Mouse (Mus musculus) neural tube, embryonic 13.5 days (tissue): ENCODE measurements at regions not wholly inside any gene's neighbourhood (a gene's known extent, or its start where the extent isn't known, plus 50 kb on each side); places are given as distances from the start of the nearest gene placed in this dataset.
A peak's percentile ranks its signal among the peaks of the same experiment; 100 is the strongest.

Source experiments
- ATAC-seq: fragments of 200-750 bp; cut with Nextera tagmentation; 2 replicates; pipeline ENCODE4 v1.8.0; 2017; ENCODE audit warnings: low read depth, mild to moderate bottlenecking, moderate TSS enrichment, moderate library complexity
- H3K27ac ChIP-seq: fragments of 300-500 bp; sonication (generic); replicated peaks from 2 replicates; pipeline ENCODE4 v1.5.1; 2015; ENCODE audit warnings: moderate library complexity, mild to moderate bottlenecking, inconsistent platforms
- H3K27me3 ChIP-seq: fragments of 300-500 bp; sonication (generic); 2 replicates; pipeline ENCODE4 v1.6.1; 2015; ENCODE audit warnings: mild to moderate bottlenecking, inconsistent platforms
- H3K36me3 ChIP-seq: fragments of 300-500 bp; sonication (generic); 2 replicates; pipeline ENCODE4 v1.6.1; 2015; ENCODE audit warnings: mild to moderate bottlenecking, inconsistent platforms
- H3K4me1 ChIP-seq: fragments of 300-500 bp; sonication (generic); replicated peaks from 2 replicates; pipeline ENCODE4 v1.6.1; 2015; ENCODE audit warnings: inconsistent platforms
- H3K4me2 ChIP-seq: fragments of 300-500 bp; sonication (generic); 2 replicates; pipeline ENCODE4 v1.6.1; 2015; ENCODE audit warnings: inconsistent platforms, mild to moderate bottlenecking, moderate library complexity
- H3K4me3 ChIP-seq: fragments of 300-500 bp; sonication (generic); 2 replicates; pipeline ENCODE4 v1.5.1; 2015; ENCODE audit warnings: mild to moderate bottlenecking, inconsistent platforms
- H3K9ac ChIP-seq: fragments of 300-500 bp; sonication (generic); 2 replicates; pipeline ENCODE4 v1.6.1; 2015; ENCODE audit warnings: moderate library complexity, mild to moderate bottlenecking, inconsistent platforms
- H3K9me3 ChIP-seq: fragments of 300-500 bp; sonication (generic); 2 replicates; pipeline ENCODE4 v1.6.1; 2016; ENCODE audit warnings: inconsistent platforms
- WGBS: fragments of 180-500 bp; shearing (Covaris S2); methylation state at CpG from one replicate; pipeline ENCODE4 v1.1.7; 2015; 5-methylcytosine and 5-hydroxymethylcytosine counted together

DNA sequence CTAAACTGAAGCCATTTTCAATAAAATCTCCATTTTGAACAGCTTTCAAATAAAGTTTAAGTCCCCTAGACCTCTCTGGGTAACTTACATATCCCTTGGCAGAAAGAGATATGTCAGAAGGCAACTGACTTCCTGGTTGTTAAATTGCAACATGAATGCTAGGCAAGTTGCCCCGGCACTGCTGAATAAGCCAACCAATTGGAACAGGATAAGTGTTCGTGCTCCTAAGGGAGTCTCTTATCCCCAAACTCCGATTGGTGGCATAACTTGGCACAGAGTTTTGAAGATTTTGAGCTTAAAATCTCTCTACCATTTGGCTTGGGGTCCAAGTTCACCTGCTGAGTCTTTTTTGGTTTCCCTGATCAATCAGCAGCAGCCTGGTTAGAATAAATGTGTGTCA lies 147.4 kb downstream of the Plxna1 start:
- 74% methylated on average over 3 of the region's 3 CpGs for WGBS
- H3K9me3 ChIP-seq = no peaks in the 10 kb centered on the region
- no peak overlapping the region for H3K4me3 ChIP-seq
- no peak overlapping the region for H3K4me2 ChIP-seq
- ATAC-seq = no peak
- no peaks in the 10 kb centered on the region for H3K27me3 ChIP-seq
- no peak overlapping the region for H3K27ac ChIP-seq
- no peaks in the 10 kb centered on the region for H3K36me3 ChIP-seq
- no peak overlapping the region for H3K9ac ChIP-seq
- no peaks in the 10 kb centered on the region for H3K4me1 ChIP-seq

DNA sequence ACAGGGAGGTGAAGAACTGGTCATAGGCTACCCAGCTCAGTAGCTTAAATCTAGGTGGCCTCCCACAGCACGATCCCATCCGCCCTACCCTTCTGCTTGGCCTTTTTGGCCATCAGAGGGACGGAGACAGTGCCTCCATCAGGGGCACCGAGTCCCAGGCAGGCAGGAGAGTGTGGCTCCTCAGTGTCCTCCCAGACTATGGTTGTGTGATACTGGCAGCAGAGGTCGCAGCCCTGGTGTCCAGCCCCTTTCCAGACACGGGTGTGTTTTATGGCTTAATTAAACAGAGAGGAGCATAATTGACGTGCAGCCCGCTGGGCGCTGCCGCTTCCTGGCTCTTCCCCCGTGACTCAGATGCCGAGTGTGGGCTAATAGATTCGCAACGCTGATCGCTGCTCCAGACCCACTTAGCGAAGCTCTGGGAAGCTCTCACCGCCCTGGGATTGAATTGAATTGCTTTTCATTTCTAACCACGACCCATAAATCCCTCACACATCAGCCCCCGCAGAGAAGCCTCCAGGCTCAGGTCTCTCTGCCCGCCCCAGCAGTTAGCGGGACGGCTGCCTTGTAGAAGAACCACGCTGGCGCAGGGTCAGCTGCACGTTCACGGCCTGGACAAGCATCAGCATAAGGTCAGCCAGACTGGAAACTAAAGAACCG lies 126.9 kb downstream of the Plxna1 start:
- H3K4me1 ChIP-seq = peaks cover 56% of the 10 kb centered on the region
- peak overlapping the region; percentile 41; the same call in 1 of the 2 replicates for H3K9ac ChIP-seq
- peak; percentile 75 for ATAC-seq
- no peak overlapping the region for H3K4me3 ChIP-seq
- H3K36me3 ChIP-seq = no peaks in the 10 kb centered on the region
- peaks cover 3% of the 10 kb centered on the region; the same call in 1 of the 2 replicates for H3K27me3 ChIP-seq
- peak overlapping the region; percentile 48 for H3K4me2 ChIP-seq
- H3K27ac ChIP-seq = peak overlapping the region; percentile 81
- 4% methylated on average over 27 of the region's 27 CpGs for WGBS
- H3K9me3 ChIP-seq = no peaks in the 10 kb centered on the region

DNA sequence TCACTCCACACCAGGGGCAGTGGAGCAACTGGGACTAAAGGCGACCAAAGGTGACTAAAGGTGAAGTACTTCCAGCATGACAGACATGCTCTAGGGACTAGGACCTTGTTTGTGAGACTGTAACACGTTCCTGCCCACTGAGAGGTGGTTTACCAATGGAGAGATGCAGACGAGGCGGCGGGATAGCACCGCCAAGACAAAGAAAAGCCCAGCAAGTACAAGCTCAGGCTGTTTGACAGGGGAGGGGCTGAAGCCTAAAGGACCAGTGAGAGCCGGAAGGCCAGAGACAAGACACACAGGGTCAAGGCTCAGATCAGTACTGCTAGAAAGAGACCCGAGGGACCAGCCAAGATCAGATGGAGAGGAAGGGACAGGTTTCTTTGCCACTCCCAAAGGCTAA lies 126.2 kb downstream of the Plxna1 start:
- peaks cover 3% of the 10 kb centered on the region; the same call in 1 of the 2 replicates for H3K27me3 ChIP-seq
- peak overlapping the region; percentile 48 for H3K4me2 ChIP-seq
- no peak overlapping the region for H3K4me3 ChIP-seq
- H3K27ac ChIP-seq = peak overlapping the region; percentile 81
- H3K9ac ChIP-seq = peak overlapping the region; percentile 41; the same call in 1 of the 2 replicates
- H3K36me3 ChIP-seq = no peaks in the 10 kb centered on the region
- no peak for ATAC-seq
- H3K4me1 ChIP-seq = peaks cover 56% of the 10 kb centered on the region
- WGBS = 8% methylated on average over 8 of the region's 8 CpGs
- no peaks in the 10 kb centered on the region for H3K9me3 ChIP-seq

DNA sequence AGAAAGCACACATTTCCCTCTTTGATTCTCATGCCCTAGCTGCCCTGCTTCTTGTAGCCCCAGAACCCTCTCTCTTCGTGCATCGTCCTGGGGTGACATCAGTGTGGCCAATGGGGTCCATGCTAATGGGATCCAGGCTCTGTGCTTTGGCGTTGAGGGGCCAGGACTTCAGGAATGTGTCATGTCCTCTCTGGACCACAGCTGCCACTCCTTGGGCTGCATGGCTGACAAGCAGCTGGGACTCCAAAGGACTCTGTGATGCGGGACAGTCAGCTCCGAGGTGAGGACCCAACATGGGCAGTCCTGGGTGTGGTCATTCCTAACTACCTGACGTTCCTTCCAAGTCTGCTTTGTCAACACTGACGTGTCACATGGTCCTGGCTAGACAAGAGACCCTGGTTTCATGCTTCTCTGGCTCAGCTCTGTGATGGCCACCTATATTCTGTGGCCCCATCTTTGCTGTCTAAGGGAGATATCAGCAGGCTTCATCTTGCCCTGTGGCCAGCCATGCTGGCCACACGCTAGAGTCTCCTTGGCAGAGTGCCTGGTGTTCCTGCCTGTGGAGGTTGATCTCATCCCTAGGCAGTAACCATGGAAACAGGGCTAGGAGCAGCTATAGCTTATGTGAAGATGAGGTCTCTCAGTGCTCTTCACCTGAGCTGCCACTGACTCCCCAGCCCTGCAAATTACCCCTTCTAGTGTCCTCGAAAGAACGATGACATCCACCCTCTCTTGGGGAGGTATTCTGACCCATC lies 125.4 kb downstream of the Plxna1 start:
- no peaks in the 10 kb centered on the region for H3K36me3 ChIP-seq
- peaks cover 58% of the 10 kb centered on the region for H3K4me1 ChIP-seq
- peaks cover 3% of the 10 kb centered on the region; the same call in 1 of the 2 replicates for H3K27me3 ChIP-seq
- H3K9ac ChIP-seq = no peak overlapping the region
- peak overlapping the region; percentile 81 for H3K27ac ChIP-seq
- 0 out of 2 replicates have a peak, but pooled peaks have one; percentile 13 for ATAC-seq
- H3K9me3 ChIP-seq = no peaks in the 10 kb centered on the region
- H3K4me2 ChIP-seq = no peak overlapping the region
- no peak overlapping the region for H3K4me3 ChIP-seq
- WGBS = 70% methylated on average over 10 of the region's 10 CpGs

DNA sequence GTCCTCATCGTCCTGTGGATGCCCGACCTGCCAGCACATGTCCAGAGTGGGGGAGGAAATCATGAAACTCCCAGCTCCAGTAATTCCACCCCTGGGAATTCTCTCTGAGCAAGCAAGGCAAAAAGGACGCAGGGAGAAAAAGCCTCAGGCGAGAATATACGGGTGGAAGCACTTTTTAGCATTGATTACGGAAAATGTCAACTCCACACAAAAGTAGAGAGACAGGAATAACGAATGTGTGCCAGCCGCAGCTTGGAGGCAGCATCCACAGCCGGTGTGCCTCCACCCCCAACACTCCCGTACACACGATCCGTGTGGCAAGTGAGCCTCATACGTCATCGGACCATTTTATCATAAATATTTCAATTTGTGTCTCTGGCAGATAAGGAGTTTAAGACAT lies 123.5 kb downstream of the Plxna1 start:
- Histone ChIP-seq H3K9me3 (no peaks in the 10 kb centered on the region), H3K4me2 (no peak overlapping the region; the same call in 1 of the 2 replicates), H3K4me3 (no peak overlapping the region), H3K4me1 (peaks cover 73% of the 10 kb centered on the region), H3K27me3 (peaks cover 12% of the 10 kb centered on the region; the same call in 1 of the 2 replicates), H3K9ac (no peak overlapping the region), H3K27ac (peak overlapping the region; percentile 42; the same call in 1 of the 2 replicates), H3K36me3 (no peaks in the 10 kb centered on the region)
- no peak for ATAC-seq
- 22% methylated on average over 14 of the region's 14 CpGs for WGBS

DNA sequence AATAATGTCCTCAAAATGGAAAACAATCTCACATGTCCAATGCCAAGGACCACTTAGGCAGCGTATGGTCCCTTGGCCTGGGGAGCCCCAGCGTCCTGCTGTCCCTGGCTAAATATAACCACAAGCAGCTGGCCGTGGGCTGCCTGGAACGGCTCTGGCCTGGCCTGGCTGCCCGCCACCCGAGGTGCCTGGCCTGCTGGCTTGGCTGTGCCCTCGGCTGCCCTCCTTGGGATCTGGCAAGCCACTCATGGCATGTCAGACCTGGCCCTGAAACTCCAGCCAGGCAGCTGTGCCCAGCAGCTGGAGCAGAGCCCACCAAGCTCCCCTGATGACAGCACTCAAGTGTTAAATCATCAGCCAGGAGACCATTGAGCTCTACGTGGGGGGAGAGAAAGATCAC lies 122.9 kb downstream of the Plxna1 start:
- H3K27me3 ChIP-seq = peaks cover 16% of the 10 kb centered on the region; the same call in 1 of the 2 replicates
- no peak overlapping the region for H3K4me3 ChIP-seq
- 41% methylated on average over 8 of the region's 8 CpGs for WGBS
- no peaks in the 10 kb centered on the region for H3K9me3 ChIP-seq
- H3K9ac ChIP-seq = 0 out of 2 replicates have a peak overlapping the region, but pooled peaks have one; percentile 31
- no peaks in the 10 kb centered on the region for H3K36me3 ChIP-seq
- H3K27ac ChIP-seq = peak overlapping the region; percentile 42; the same call in 1 of the 2 replicates
- no peak for ATAC-seq
- H3K4me1 ChIP-seq = peaks cover 73% of the 10 kb centered on the region
- H3K4me2 ChIP-seq = no peak overlapping the region

DNA sequence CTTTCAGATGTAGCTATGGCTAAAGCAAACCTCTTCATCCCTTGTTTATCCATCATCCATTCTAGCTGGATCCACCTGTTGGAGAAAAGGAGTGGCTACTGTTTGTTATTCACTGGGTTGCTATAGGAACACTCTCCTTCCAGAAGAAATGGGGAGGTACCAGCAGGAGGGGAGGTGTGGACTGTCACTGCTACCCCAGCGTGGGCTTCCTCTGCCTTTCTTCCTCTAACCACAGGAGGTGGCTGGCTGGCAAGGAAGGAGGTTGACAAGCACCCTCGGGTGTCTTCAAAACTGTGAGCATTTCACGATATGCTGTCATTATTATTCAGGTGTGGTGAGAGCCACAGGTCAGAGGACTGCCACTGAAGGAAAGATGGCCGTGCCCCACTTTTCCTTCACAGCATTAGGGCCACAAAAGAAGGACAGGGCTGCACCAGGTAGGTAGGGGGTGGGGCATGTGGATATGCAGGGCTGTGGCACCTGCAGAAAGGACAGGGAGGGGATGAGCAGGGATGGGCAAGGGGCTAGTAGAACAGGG lies 122.2 kb downstream of the Plxna1 start:
- Histone ChIP-seq H3K9me3 (no peaks in the 10 kb centered on the region), H3K9ac (no peak overlapping the region), H3K4me3 (no peak overlapping the region), H3K4me1 (peaks cover 75% of the 10 kb centered on the region), H3K27me3 (peaks cover 13% of the 10 kb centered on the region; the same call in 1 of the 2 replicates), H3K27ac (no peak overlapping the region), H3K4me2 (no peak overlapping the region), H3K36me3 (no peaks in the 10 kb centered on the region)
- no peak for ATAC-seq
- 21% methylated on average over 4 of the region's 4 CpGs for WGBS

DNA sequence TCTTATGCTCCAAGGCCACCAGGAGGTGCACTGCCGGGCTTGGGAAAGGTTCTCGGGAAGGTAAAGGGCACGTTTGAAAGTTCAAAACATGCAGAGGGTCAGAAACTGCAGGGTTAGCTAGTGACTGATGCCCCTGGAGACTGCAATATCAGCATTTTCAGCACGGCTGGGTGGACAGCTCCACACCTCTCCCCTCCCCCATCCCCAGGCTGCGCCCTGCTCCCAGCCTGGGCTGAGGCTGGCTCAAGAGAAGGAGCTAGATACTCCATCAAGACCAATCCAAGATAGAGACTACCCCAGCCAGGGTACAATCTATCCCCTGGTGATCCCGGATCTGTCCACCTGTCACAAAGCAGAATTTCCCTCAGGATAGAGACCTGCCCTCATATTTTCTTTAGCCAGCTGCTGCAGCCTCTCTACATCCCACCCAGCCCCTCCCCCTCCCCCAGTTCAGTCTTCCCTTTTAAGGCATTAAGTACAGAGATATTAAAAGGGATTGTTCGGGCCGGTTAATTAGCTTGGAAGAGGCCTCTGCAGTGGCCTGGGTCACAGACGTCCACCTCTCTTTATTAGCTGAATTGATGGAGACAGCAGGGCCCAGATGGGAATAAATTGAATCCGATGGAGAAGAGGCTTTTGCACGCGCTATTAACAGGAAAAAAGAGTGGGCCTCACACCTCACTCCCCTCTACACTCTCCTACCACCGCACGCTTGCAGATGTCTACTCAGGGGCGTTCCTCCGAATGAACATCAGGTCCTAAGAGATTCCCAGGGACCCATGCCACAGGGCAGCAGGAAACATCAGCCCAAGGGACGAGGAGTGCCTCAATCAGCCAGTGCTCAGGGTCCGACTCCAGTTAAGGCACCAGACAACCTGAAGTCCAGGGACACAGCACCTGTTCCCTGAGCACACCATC lies 119.8 kb downstream of the Plxna1 start:
- no peaks in the 10 kb centered on the region for H3K9me3 ChIP-seq
- H3K36me3 ChIP-seq = no peaks in the 10 kb centered on the region
- 12% methylated on average over 18 of the region's 18 CpGs for WGBS
- H3K27ac ChIP-seq = peak overlapping the region; percentile 23; the same call in 1 of the 2 replicates
- peaks cover 13% of the 10 kb centered on the region; the same call in 1 of the 2 replicates for H3K27me3 ChIP-seq
- peaks cover 56% of the 10 kb centered on the region for H3K4me1 ChIP-seq
- H3K4me3 ChIP-seq = no peak overlapping the region
- peak; percentile 42; the same call in 1 of the 2 replicates for ATAC-seq
- H3K4me2 ChIP-seq = no peak overlapping the region
- H3K9ac ChIP-seq = peak overlapping the region; percentile 22; the same call in 1 of the 2 replicates

DNA sequence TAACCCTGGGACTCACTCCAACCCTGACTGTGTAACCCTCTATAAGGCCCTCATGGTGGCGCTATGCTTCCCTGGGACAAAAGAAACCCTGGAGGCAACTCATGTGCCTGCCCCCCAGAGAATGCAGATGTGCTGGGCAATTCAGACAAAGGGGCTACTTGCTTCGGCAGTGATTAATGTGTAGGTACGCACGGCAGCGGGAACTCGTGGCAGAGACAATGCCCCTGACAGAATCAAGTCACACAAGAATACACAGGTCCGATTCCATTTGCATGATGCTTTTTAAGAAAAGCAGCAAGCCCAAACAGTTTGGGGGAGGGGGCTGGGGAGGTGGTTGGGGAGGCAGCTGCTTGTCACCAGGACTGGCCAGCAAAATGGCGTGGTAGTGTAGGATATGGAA lies 116.9 kb downstream of the Plxna1 start:
- Histone ChIP-seq H3K27ac (no peak overlapping the region), H3K27me3 (peaks cover 13% of the 10 kb centered on the region; the same call in 1 of the 2 replicates), H3K4me3 (no peak overlapping the region), H3K9ac (no peak overlapping the region), H3K36me3 (no peaks in the 10 kb centered on the region), H3K9me3 (no peaks in the 10 kb centered on the region), H3K4me1 (peaks cover 39% of the 10 kb centered on the region), H3K4me2 (no peak overlapping the region)
- ATAC-seq = no peak
- WGBS = 32% methylated on average over 8 of the region's 8 CpGs

DNA sequence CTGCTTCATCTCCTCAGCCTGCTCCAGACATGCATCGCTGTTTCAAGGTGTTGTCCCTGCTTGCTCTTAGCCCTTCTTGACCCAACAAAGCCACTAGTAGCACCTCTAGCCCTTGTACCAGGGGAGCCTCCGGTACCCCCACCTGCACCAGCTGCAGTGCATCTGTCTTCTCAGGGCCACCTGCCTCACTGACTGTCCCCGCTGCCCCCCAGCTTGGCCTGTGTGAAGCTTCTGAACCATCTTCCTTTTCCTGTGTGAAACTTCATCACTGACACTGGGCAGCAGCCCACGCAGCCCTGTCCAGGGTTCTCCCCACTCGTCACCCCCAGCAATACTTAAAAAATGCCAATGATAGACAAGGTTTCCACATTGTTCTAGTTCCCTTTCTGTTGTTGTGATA lies 116.2 kb downstream of the Plxna1 start:
- Histone ChIP-seq H3K4me1 (peaks cover 39% of the 10 kb centered on the region), H3K4me2 (no peak overlapping the region), H3K36me3 (no peaks in the 10 kb centered on the region), H3K9ac (no peak overlapping the region), H3K9me3 (no peaks in the 10 kb centered on the region), H3K4me3 (no peak overlapping the region), H3K27ac (no peak overlapping the region), H3K27me3 (peaks cover 18% of the 10 kb centered on the region; the same call in 1 of the 2 replicates)
- no peak for ATAC-seq
- 90% methylated on average over 5 of the region's 5 CpGs for WGBS

DNA sequence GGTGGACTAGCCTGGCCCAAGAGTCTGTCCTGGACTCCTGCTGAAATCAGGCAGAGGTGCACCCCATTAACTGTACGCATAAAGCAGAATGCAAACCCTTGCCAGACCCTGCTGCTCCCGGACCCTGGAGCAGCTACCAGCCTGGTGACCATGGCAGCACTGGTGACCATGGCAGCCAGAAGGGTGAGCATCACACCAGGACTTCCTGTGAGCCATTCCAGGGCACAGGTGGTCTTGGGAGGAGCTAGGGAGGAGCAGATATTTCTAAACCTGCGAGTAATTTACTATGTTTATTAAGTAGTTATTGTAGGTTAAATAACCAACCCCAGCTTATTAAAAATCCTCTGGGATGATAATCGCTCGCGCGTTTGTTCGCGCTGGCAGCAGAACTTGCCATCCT lies 113.8 kb downstream of the Plxna1 start:
- Histone ChIP-seq H3K27me3 (peaks cover 17% of the 10 kb centered on the region; the same call in 1 of the 2 replicates), H3K9me3 (no peaks in the 10 kb centered on the region), H3K36me3 (no peaks in the 10 kb centered on the region), H3K27ac (no peak overlapping the region), H3K9ac (no peak overlapping the region), H3K4me2 (no peak overlapping the region), H3K4me1 (peaks cover 22% of the 10 kb centered on the region), H3K4me3 (no peak overlapping the region)
- ATAC-seq = peak; percentile 50; the same call in 1 of the 2 replicates
- WGBS = 60% methylated on average over 9 of the region's 9 CpGs
